Comparison of ENCODE assay signal across 9 mouse cellular contexts in the genomic region with DNA sequence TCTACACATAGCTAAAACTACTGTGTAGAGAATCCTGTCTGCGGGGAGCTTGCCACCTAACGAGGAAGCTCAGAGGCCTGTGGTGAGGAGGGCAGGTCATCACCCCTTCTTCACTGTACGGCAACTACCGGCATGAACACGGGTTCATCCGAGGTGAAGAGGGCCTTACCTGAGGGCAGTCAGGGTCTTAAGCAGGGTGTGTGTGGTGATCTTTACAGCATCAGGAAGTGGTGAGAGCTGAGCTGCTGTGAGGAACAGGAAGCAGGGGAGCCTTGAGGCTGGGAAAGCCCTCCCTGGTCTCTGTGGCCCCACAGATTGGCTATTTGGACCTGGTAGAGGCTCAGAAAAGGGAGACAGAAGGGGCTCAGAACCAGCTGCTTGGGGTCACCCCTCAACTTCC. TPM values are rescaled to one million over a fixed set of nuclear protein-coding genes. Genes with fewer than 3 reads are reported as not detected.
DNase-seq lines count a peak whose midpoint lies in the region; ATAC-seq and TF ChIP-seq lines count a peak whose summit lies in the region.
"Had no signal": no experiment of that assay in that cellular context is flagged by ENCODE, and none has a peak within 500 bp of the region (broad histone marks: within the 10 kb centered on the region; RNA-seq: fewer than 3 reads in every experiment).

No protein-coding gene starts in this region.

- TF ChIP-seq CTCF in thymus, adult 2 months (IDR thresholded peaks at IDR 0.05; ENCODE audit: borderline replicate concordance, control insufficient read depth, extremely low read depth, insufficient read depth, low read length, poor library complexity): no peak

- no peak for DNase-seq in liver, embryonic 13.5 days
- no peak for DNase-seq in liver, embryonic 11.5 days (ENCODE audit: low spot score)
- peak; percentile 14 for DNase-seq in MEL-GATA-1-ER (ENCODE audit: extremely low read depth, low read depth)
- peak; percentile 45 for DNase-seq in thymus, adult 2 months
- DNase-seq in urinary bladder, postnatal 36 days (ENCODE audit: low spot score in 2 of 2): no peak
- DNase-seq: kidney, adult 11 months had no signal

- 53% methylated on average over 6 of the region's 6 CpGs for WGBS in liver, embryonic 13.5 days (ENCODE audit: insufficient replicate concordance)
- 67% methylated on average over 6 of the region's 6 CpGs for WGBS in liver, embryonic 11.5 days
- 34% methylated on average over 6 of the region's 6 CpGs for WGBS in liver, embryonic 16.5 days (ENCODE audit: insufficient replicate concordance)
- WGBS in thymus, adult 2 months: 10% methylated on average over 6 of the region's 6 CpGs
- 80% methylated on average over 6 of the region's 6 CpGs for WGBS in midbrain, embryonic 15.5 days
- 87% methylated on average over 6 of the region's 6 CpGs for WGBS in forebrain, embryonic 13.5 days

- TF ChIP-seq POLR2A in thymus, adult 2 months (IDR thresholded peaks at IDR 0.05; ENCODE audit: control insufficient read depth, extremely low read depth, insufficient read depth, low read length, poor library complexity): no peak

- H3K27me3 ChIP-seq in liver, embryonic 13.5 days: no peaks in the 10 kb centered on the region
- H3K27me3 ChIP-seq in liver, embryonic 11.5 days (replicated peaks; ENCODE audit: control insufficient read depth, insufficient read depth, low read length): no peaks in the 10 kb centered on the region
- H3K27me3 ChIP-seq in liver, embryonic 16.5 days (ENCODE audit: control insufficient read depth, insufficient read depth, low read depth, low read length): no peaks in the 10 kb centered on the region
- H3K27me3 ChIP-seq in thymus, adult 2 months (ENCODE audit: control insufficient read depth, insufficient read depth, low read length): no peaks in the 10 kb centered on the region
- no peaks in the 10 kb centered on the region for H3K27me3 ChIP-seq in midbrain, embryonic 15.5 days (replicated peaks)
- H3K27me3 ChIP-seq in forebrain, embryonic 13.5 days: no peaks in the 10 kb centered on the region

- H3K4me2 ChIP-seq in liver, embryonic 13.5 days: no peak overlapping the region
- no peak overlapping the region for H3K4me2 ChIP-seq in liver, embryonic 11.5 days
- no peak overlapping the region for H3K4me2 ChIP-seq in liver, embryonic 16.5 days (ENCODE audit: low read depth, low read length)
- no peak overlapping the region for H3K4me2 ChIP-seq in midbrain, embryonic 15.5 days
- no peak overlapping the region for H3K4me2 ChIP-seq in forebrain, embryonic 13.5 days

- no peaks in the 10 kb centered on the region for H3K36me3 ChIP-seq in liver, embryonic 13.5 days
- no peaks in the 10 kb centered on the region for H3K36me3 ChIP-seq in liver, embryonic 11.5 days (ENCODE audit: control insufficient read depth, insufficient read depth, low read length)
- no peaks in the 10 kb centered on the region for H3K36me3 ChIP-seq in liver, embryonic 16.5 days (ENCODE audit: control insufficient read depth, insufficient read depth)
- H3K36me3 ChIP-seq in thymus, adult 2 months (ENCODE audit: control insufficient read depth, insufficient read depth, low read length): no peaks in the 10 kb centered on the region
- H3K36me3 ChIP-seq in midbrain, embryonic 15.5 days (replicated peaks): no peaks in the 10 kb centered on the region
- no peaks in the 10 kb centered on the region for H3K36me3 ChIP-seq in forebrain, embryonic 13.5 days (ENCODE audit: poor library complexity, severe bottlenecking)

- H3K4me3 ChIP-seq in liver, embryonic 13.5 days (replicated peaks): no peak overlapping the region
- H3K4me3 ChIP-seq in liver, embryonic 11.5 days (ENCODE audit: low read depth, low read length): no peak overlapping the region
- H3K4me3 ChIP-seq in liver, embryonic 16.5 days (ENCODE audit: low read depth, low read length): no peak overlapping the region
- no peak overlapping the region for H3K4me3 ChIP-seq in thymus, adult 2 months (ENCODE audit: control insufficient read depth, insufficient read depth, low read length)
- H3K4me3 ChIP-seq in midbrain, embryonic 15.5 days: no peak overlapping the region
- no peak overlapping the region for H3K4me3 ChIP-seq in forebrain, embryonic 13.5 days

- 0 out of 2 replicates have a peak overlapping the region, but pooled peaks have one; percentile 9 for H3K9ac ChIP-seq in liver, embryonic 13.5 days
- no peak overlapping the region for H3K9ac ChIP-seq in liver, embryonic 11.5 days (ENCODE audit: low read depth, low read length)
- no peak overlapping the region for H3K9ac ChIP-seq in liver, embryonic 16.5 days (ENCODE audit: low read depth, low read length)
- H3K9ac ChIP-seq in midbrain, embryonic 15.5 days: no peak overlapping the region
- no peak overlapping the region for H3K9ac ChIP-seq in forebrain, embryonic 13.5 days

- no peaks in the 10 kb centered on the region for H3K9me3 ChIP-seq in liver, embryonic 13.5 days (replicated peaks)
- H3K9me3 ChIP-seq in liver, embryonic 11.5 days (ENCODE audit: control insufficient read depth, low read length): no peaks in the 10 kb centered on the region
- H3K9me3 ChIP-seq in liver, embryonic 16.5 days (replicated peaks; ENCODE audit: control insufficient read depth, low read length): no peaks in the 10 kb centered on the region
- no peaks in the 10 kb centered on the region for H3K9me3 ChIP-seq in midbrain, embryonic 15.5 days
- no peaks in the 10 kb centered on the region for H3K9me3 ChIP-seq in forebrain, embryonic 13.5 days (replicated peaks)

- no peak for ATAC-seq in liver, embryonic 13.5 days (ENCODE audit: low read depth)
- ATAC-seq in liver, embryonic 11.5 days (replicated peaks; ENCODE audit: low FRiP score): no peak
- no peak for ATAC-seq in liver, embryonic 16.5 days (ENCODE audit: low read depth)
- no peak for ATAC-seq in midbrain, embryonic 15.5 days (replicated peaks)
- no peak for ATAC-seq in forebrain, embryonic 13.5 days

- H3K4me1 ChIP-seq in liver, embryonic 13.5 days (replicated peaks): peaks cover 35% of the 10 kb centered on the region
- H3K4me1 ChIP-seq in liver, embryonic 11.5 days (replicated peaks; ENCODE audit: control insufficient read depth, insufficient read depth, low read length): no peaks in the 10 kb centered on the region; the same call in 1 of the 2 replicates
- peaks cover 15% of the 10 kb centered on the region for H3K4me1 ChIP-seq in liver, embryonic 16.5 days (ENCODE audit: control insufficient read depth, low read depth, low read length)
- H3K4me1 ChIP-seq in thymus, adult 2 months (replicated peaks; ENCODE audit: control insufficient read depth, insufficient read depth, low read length): peaks cover 35% of the 10 kb centered on the region
- no peaks in the 10 kb centered on the region for H3K4me1 ChIP-seq in midbrain, embryonic 15.5 days
- H3K4me1 ChIP-seq in forebrain, embryonic 13.5 days: no peaks in the 10 kb centered on the region

- no peak overlapping the region for H3K27ac ChIP-seq in liver, embryonic 13.5 days
- H3K27ac ChIP-seq in liver, embryonic 11.5 days (ENCODE audit: low read depth, low read length): no peak overlapping the region
- H3K27ac ChIP-seq in liver, embryonic 16.5 days (ENCODE audit: low read length): peak overlapping the region; percentile 52
- peak overlapping the region; percentile 24; the same call in 1 of the 2 replicates for H3K27ac ChIP-seq in thymus, adult 2 months (ENCODE audit: control insufficient read depth, insufficient read depth, low read length)
- H3K27ac ChIP-seq in midbrain, embryonic 15.5 days: no peak overlapping the region
- no peak overlapping the region for H3K27ac ChIP-seq in forebrain, embryonic 13.5 days

RNA-seq across cellular contexts. Expression of a gene that starts 20.5 kb away (rescaled TPM):
- 0.25 and 0.29 TPM in 2 replicates for polyA plus RNA-seq in liver, embryonic 13.5 days (2015; fragmentation: Nextera tagmentation; extraction: Ambion mirVana)
- polyA plus RNA-seq in liver, embryonic 11.5 days (2014; fragmentation: Nextera tagmentation; extraction: Ambion mirVana): 0.19 and 0.36 TPM in 2 replicates
- polyA plus RNA-seq in liver, embryonic 16.5 days (2015; fragmentation: Nextera tagmentation; extraction: Ambion mirVana): 2.3 and 2.9 TPM in 2 replicates
- 7.6 and 10.1 TPM in 2 replicates for polyA plus RNA-seq in thymus, adult 2 months (2012; rRNA removed)
- polyA plus RNA-seq in midbrain, embryonic 15.5 days (2015; fragmentation: Nextera tagmentation; extraction: Ambion mirVana): 0.47 and 1.7 TPM in 2 replicates
- 0.45 and 0.67 TPM in 2 replicates for polyA plus RNA-seq in forebrain, embryonic 13.5 days (2015; fragmentation: Nextera tagmentation; extraction: Ambion mirVana)

Comparison
In these comparisons a context has a peak if more than half of its experiments do, and no peak if none do; other contexts are left out.
1. H3K27ac ChIP-seq: peak in liver, embryonic 16.5 days (single experiment) and thymus, adult 2 months (single experiment); none in liver, embryonic 13.5 days (single experiment), liver, embryonic 11.5 days (single experiment), midbrain, embryonic 15.5 days (single experiment) and forebrain, embryonic 13.5 days (single experiment).
2. DNase-seq: peak in MEL-GATA-1-ER (single experiment) and thymus, adult 2 months (single experiment); none in liver, embryonic 13.5 days (single experiment), liver, embryonic 11.5 days (single experiment) and urinary bladder, postnatal 36 days (0 of 2).